Mouse (Mus musculus): ENCODE measurements around the gene H2-K1.

The H2-K1 gene

DNA sequence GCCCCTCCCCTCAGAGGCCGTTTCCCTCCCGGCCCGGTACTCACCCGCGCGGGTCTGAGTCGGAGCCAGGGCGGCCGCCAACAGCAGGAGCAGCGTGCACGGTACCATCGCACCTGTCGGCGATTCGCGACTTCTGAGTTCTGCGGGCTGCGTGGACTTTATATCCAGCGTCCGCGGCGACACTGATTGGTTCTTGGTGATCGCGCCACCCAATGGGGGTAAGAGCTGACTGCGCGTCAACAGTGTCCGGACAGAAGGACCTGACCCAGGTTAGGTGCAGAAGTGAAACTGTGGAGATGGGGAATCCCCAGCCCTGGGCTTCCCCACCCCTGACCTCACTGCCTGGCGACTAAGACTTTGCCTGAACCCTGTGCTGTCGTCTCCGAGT is at the start of gene H2-K1:
H2-K1 (minus strand) TSS at position 198 of the 388 bp plus-strand sequence.
- DNase-seq = peak; percentile 93

GRCm38 (mm10) chr17:34047404-34048050 is 47.4 kb upstream of the H2-K1 start:
- no peak for DNase-seq

DNA sequence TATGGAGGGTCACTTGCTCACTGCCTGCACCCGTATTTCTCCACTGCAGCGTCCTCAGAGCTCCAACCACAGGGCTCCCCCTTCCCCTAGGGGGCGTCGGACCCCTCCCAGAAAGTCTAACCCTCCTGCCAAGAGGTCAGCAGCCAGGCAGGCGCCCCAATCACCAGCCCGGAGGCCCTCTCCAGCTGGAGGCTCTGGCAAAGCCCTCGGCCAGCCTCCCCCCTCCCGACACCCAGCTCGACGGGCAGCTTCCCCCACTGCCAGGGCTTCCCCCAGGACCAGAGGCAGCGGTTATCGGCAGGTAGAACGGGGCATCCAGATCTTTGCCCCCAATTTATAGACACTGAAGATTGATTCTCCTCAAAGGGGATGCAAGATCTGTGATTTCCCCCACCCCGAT is 45.8 kb upstream of the H2-K1 start:
- no peak for DNase-seq

DNA sequence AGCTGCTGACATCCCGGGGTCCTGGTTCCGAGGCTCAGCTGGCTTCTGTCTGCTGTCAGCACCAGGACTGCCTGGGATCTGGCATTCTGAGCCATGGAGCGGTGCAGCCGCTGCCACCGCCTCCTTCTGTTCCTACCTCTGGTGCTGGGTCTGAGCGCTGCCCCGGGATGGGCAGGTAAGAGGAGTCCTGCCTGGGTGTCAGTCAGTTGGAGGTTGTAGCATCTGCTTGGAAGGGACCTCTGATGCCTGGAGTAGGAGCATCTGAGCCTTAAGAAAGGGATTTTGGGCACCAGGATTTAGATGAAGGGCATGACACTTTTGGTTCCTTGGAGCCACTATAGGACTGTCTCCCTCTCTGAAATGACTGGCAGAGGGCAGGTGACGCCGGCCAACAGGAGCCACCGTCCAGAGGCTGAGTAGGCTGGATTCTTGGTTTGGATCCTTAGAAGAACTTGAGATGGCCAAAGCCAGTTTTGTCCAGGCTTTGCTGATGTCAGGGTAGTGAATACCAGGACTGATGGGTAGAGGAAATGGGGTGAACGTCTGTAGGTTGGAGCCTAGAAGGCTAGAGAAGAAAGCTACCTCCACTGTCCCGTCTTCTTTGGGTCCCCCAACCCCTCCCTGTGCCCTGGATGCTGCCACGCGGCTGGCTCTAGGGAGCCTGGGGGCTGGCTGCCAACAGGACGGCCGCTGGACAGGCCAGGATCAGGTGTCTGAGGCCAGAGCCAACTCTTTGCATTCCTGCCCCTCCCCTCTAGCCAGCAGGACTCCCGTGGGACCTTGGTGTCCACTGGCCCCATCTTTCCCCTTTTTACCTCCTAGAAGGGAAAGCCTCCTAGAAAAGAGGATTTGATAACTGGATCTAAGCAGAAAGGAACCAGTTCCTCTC is 39.7 kb upstream of the H2-K1 start:
- peak; percentile 42 for DNase-seq

GRCm38 (mm10) chr17:34038878-34039561 is 38.9 kb upstream of the H2-K1 start, which contains the start of gene Col11a2:
Gene Col11a2 (plus strand): TSS chr17:34039437.
- no peak for DNase-seq

DNA sequence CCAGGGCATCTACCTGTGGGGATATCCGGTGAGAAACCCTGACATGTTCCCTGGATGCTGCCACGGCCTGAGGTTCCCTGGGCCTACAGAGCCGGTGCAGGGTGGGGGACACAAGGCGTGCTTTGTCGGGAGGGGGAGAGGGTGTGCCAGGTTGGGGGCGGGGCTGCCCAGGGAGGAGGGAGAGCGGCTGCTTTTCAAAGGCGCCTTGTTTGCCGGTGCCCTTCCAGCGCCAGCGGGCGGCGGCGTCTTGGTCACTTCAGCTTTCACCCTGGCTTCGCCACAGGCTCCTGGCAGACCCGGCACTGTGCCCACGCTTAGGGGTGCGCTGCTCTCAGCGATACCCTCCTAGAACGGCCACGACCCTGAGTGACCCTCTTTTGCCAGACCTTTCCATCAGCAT is 38.3 kb upstream of the H2-K1 start:
- DNase-seq = peak; percentile 40

- no peak for DNase-seq
These were observed 37.1 kb upstream of the H2-K1 start for GRCm38 (mm10) chr17:34037241-34037640.

- DNase-seq = peak; percentile 59
These were observed 36.5 kb upstream of the H2-K1 start for GRCm38 (mm10) chr17:34036647-34037046.

DNA sequence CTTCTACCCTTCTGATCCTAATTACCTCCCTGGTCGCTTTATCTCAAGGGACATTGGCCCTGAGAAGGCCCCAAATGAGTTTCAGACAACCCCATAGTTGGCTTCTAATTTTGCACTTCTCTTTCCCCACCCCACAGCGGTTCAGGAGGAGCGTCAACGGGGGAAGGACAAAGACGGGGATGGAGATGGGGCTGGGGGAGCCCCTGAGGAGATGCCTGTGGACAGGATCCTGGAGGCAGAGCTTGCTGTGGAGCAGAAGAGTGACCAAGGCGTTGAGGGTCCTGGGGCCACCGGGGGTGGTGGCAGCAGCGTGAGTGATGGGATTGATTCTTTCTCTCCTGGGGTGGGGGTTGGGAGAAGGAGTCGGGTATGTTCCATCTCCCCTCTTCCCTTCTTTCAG is 35.4 kb upstream of the H2-K1 start:
- DNase-seq = no peak

GRCm38 (mm10) chr17:34034064-34034463 is 33.9 kb upstream of the H2-K1 start:
- peak; percentile 76 for DNase-seq

GRCm38 (mm10) chr17:34033441-34033840 is 33.3 kb upstream of the H2-K1 start:
- DNase-seq = no peak

- peak; percentile 44 for DNase-seq
These were observed 32.7 kb upstream of the H2-K1 start for GRCm38 (mm10) chr17:34032806-34033205.

DNA sequence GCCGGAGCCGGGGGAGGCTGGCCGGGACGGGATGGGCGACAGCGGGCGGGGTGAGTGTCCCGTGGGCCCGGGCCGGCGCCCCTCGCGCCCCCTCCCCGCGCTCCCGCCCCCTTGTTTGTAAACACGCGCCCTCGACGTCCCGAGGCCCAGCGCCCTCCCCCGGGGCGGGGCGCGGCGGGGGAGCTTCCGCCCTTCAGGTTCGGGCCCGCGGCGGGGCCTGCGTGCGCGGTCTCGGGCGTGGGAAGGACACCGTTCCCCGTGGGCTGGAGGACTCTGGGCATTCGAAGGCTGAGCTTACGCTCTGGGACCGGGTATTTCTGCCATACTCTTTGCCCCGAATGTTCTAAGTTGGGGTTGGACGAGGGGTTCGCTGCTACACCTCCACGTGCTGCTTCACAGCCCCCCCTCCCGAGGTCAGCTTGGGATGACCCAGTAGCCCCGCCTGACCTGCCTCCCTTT is 32.1 kb upstream of the H2-K1 start:
- DNase-seq = no peak

DNA sequence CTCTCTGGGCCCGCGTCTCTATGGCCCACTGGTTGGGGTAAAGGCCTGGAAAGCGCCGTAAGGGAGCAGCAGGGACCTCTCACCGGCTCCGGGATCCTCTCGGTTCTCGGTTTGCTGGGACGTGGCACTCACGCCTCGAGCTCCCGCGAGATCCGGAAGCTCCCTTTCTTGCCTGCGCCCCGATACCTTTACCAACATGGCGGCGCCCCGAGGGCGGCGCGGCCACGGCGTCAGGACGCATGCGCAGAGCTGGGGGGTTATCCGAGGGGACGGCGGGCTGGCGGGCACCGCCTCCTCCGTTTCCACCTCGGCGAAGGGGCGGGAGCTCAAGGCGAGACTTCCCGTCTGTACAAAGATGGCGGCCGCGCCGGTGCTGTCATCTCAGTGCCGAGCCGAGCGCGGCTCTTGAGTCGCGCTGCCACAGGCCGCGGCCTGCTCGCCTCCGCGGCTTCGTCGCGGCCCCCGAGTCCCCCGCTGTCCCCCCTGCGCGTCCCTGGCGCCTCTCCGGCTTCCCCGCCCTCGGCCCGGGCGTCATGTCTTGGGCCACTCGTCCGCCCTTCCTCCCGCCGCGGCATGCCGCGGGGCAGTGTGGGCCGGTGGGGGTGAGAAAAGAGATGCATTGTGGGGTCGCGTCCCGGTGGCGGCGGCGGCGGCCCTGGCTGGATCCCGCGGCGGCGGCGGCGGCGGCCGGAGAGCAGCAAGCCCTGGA is 31.5 kb upstream of the H2-K1 start, which contains the start of the genes Slc39a7 and Rxrb:
Slc39a7 (minus strand) TSS at position 218 of the 709 bp plus-strand sequence.
Rxrb (plus strand) TSS at position 348 of the 709 bp plus-strand sequence.
- DNase-seq = peak; percentile 99

DNA sequence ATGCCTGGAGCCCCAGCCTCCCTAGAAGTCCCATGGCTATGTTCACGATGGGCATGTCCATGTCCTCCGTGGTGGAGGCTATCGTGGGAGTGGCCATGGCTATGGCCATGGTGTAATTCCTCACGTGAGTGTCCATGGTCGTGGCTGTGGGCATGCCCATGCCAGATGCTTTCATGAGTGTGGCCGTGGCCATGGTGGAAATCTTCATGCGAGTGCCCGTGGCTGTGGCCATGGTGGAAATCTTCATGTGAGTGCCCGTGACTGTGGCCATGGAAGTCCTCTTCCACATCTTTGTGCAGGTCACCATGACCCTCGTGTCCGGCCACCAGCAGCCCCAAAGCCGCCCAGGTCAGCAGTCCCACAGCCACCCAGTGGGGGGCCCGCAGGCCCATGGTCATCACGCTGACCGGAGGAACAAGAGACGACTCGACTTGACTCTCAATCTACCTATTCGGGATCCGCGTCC is 30.7 kb upstream of the H2-K1 start:
- no peak for DNase-seq

- DNase-seq = peak; percentile 10
These were observed 29.9 kb upstream of the H2-K1 start for GRCm38 (mm10) chr17:34029890-34030595.

- no peak for DNase-seq
These were observed 29.2 kb upstream of the H2-K1 start for GRCm38 (mm10) chr17:34029150-34029889.

DNA sequence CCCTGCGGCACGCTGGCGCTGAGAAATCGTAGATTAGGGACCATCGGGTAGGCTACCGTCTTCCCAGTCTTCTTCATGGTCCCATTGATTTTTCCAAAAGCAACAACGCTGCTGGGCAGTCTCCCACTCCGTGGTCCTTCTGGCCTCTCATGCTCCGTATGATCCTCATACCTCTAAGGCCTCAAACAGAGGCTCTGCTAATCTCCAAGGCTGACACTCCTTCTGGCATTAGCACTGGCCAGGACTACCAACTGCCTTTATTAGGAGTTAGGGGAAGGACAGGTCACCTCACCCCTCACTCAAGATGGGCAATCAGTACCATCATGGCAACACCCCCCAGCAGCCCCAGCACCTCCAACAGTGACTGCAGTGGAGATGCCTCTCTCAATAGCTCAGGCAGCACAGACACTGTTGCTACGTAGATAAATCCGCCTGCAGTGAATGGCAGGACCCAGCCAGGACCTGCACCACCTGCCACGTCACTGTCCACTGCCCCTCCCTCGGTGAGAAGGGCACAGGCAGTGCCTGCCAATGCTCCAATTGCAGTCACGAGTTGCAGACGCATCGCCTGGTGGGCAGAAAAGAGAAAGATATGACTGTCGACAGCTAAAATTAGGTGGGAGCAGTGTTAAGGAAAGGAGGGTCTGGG is 28.5 kb upstream of the H2-K1 start:
- DNase-seq = no peak

GRCm38 (mm10) chr17:34027656-34028223 is 27.6 kb upstream of the H2-K1 start, which contains the start of gene H2-Ke6:
Gene H2-Ke6 (minus strand): TSS chr17:34028060.
- peak; percentile 96 for DNase-seq

Measured in kidney, postnatal 10 days (tissue).